Mouse (Mus musculus): Measurements from ENCODE around the gene Gm16181.

- TF ChIP-seq GATA1 (IDR thresholded peaks at IDR 0.05; ENCODE audit: low read length) (no peak), TAL1 (IDR thresholded peaks at IDR 0.05; ENCODE audit: low read length) (no peak)
These were observed 2.0 kb upstream of the Gm16181 start for GRCm38 (mm10) chr17:35218516-35219193.

Measured in erythroblast, embryonic 14.5 days (primary cell).